Mouse (Mus musculus) frontal cortex, postnatal 14 days (tissue): Measurements from ENCODE around the gene Oas1d.
"Not testable (repeated sequence)": the region's sequence is repeated elsewhere in the genome, so short reads cannot be mapped to it uniquely, and the experiment has no call there.

Experiments used
- DNase-seq, 2 experiments: peaks; one replicate each; pipeline ENCODE4 v3.0.0; 2022; ENCODE audit warnings: low spot score in 2 of 2

Oas1d gene

DNA sequence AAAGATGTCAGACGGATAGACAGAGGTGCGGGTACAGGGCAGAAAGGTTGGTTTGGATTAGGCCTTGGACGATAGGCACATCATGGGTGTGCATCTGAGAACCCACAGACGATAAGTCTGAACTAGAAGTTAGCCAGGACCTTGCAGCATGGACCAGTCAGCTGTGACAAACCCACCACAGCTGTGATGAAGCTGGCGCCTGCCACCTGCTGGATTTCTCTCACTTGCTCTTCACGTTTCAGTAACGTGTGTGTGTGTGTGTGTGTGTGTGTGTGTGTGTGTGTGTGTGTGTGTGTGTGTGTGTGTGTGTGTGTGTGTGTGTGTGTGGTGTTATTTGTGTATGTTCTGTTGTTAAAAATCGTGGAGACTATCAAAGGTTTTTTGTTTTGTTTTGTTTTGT lies at the start of gene Oas1d:
Gene Oas1d (plus strand): TSS at position 333 of the 400 bp plus-strand sequence.
- DNase-seq, result not testable (repeated sequence)

DNA sequence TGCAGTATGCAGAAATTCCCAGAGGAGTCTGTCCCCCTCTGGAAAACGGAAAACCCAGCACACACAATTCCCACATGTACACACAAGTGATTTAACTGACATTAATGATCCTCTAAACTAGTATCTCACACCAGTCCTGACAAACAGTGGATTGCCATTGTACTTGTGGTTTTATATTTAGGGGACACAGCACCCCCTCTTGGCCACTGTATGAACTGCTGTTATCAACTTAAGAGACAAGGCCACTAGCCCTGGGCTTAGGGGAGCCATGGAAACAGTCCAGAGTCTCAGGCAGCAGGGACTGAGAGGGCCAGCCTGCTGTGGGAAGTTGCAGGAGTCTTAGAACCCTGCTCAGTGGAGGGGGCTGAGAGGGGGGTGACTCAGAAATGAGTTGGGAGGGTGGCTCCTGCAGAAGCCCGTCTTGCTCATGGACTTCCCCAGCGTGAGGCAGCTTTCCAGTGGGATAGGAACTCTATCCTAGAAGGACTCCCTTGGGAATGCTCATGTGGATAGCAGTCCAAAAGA lies 48.9 kb upstream of the Oas1d start:
- no peak for DNase-seq

DNA sequence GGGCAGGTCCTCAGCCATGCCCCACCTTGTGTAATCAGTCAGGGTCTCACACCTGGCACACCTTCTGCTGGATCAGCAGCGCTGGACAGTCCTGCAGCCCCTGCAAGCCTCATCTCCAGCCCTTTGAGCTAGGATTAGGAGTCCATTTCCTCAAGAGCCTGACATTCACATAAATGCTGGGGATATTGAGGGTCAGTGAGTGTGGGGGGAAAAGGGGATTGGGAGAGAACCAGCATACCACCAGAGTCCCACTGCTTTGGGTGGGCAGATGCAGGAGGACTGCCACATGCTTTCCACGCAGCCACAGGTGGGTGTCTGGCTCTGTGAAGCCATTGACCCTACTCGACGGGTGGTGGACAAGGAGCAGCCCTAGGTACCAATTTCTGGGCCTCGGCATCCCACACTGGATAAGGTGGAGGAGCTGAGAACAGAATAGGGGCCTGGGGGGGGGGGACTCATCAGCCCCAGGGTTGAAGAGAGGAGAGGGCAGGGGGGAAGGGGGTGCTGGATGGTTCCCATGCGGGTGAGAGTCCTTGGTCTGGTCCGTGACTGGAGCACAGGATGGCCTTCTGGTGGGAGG lies 44.8 kb upstream of the Oas1d start:
- DNase-seq, result no peak

DNA sequence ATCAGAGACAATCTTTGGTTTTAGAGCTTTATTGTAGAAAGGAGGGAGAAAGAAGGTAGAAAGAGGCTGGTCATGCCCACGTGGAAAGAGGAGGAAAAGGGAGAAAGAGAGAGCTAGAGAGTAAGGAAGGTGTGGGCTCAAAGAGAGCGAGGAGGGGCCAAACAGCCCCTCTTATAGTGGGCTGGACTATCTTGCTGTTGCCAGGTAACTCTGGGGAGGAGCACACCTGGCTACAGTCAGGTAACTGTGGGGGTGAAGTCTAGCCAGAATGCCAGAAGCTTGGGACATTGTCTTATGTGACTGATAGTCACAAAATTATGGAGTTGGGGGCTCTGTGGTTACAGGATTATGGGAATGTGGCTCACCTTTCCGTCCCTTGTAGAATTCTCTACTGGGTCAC lies 44.3 kb upstream of the Oas1d start:
- DNase-seq, result no peak

DNA sequence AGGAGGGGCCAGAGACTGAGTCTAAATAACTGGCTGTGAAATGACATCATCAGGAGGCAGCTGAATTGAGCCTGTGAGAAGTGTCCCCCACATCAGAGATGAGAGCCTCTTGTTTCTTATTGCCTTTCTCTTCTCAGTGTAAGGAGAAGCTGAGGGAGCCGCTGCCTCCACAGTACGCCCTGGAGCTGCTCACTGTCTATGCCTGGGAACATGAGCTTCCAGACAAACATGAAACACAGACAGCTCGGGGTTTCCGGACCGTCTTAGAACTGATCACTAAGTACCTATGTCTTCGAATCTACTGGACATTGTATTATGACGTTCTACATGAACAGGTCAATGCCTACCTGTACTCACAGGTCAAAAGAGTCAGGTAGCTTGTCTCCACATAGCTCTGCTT lies 43.6 kb upstream of the Oas1d start:
- DNase-seq, result no peak

DNA sequence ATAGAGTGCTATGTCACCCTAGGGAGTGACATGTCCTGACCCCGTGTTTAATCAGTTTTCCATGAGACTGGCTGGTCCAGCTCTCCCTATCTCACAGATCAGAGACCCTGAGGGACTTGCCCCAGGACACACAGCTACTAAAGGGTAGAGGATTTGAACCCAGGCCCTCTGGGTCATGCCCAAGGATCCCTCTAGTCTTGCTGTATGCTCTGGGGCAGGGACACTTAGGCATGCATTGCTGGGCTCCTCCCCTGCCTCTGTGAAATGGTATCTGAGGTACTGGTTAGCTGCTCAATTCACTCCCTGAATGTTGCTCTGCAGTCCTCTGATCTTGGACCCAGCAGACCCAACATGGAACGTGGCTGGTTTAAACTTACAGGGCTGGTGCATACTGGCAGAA lies 42.9 kb upstream of the Oas1d start:
- DNase-seq, result no peak

DNA sequence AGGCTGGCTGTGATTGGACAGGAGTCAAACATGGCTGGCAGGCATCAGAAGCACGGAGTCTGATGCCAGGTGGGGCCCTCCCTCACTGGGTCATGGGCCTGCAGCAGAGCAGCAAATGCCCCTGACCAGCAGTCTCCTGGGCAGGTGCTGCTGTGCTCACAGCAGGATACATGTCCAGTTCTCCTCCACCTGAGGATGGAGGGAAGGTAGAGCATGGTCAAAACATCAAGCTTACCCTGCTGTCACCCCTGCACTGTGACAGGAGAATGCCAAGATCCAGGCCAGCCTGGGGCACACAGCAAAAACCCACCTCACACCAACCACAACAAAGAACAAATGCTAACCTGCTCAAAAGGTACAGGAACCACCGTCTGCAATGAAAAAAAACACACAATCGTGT lies 37.5 kb upstream of the Oas1d start:
- DNase-seq, result not testable (repeated sequence)

DNA sequence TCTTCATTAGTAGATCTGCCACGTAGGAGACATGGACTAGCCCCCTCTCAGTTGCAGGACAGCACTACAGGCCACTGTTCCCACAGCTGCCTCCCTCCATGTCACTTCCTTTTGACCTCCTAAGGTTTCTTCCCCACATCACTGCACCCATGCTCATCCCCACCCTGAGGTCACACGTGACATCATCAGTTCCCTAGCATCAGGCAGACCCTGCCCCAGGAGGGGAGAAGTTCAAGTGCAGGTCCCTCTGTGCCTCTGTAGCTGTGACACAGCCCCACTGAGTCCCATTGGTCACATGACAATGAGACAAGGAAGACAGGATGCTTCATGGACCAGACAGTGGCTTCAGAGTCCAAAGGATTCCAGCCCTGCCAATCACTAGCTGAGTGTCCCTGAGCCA lies 36.9 kb upstream of the Oas1d start:
- DNase-seq, result not testable (repeated sequence)

DNA sequence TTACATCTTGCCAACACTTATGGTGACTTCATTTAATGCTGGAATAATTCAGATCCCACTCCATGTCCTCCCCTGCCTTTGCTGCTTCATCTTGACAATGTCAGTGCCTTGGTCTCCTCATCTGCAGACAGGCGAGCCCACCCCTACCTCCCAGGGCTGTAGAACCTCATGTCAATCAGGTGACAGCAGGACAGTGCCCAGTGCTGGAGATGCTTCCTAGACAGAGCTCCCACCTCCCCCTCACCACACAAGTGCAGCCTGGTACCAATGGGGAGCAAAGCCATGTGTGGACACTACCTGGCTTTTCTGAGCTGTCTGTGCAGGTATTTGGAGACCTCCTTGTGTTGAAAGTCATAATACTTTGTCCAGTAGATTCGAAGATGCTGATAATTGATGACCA lies 35.5 kb upstream of the Oas1d start:
- DNase-seq, result not testable (repeated sequence)

DNA sequence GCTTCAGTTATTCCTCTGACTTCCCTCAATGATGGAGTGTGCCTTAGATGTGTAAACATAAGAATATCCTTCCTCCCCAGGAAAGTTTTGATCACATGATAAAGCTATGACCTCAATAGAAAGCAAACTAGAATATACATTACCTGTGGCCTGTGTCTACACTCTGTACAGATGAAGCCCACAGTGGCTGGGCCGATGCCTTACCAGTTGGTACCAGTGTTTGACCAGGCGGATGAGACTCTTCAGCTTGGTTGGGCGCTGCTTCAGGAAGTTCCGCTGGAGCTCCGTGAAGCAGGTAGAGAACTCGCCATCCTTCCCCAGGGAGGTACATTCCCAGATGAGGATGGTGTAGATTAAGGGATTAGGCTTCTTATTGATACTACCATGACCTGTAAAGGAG lies 32.7 kb upstream of the Oas1d start:
- not testable (repeated sequence) for DNase-seq

DNA sequence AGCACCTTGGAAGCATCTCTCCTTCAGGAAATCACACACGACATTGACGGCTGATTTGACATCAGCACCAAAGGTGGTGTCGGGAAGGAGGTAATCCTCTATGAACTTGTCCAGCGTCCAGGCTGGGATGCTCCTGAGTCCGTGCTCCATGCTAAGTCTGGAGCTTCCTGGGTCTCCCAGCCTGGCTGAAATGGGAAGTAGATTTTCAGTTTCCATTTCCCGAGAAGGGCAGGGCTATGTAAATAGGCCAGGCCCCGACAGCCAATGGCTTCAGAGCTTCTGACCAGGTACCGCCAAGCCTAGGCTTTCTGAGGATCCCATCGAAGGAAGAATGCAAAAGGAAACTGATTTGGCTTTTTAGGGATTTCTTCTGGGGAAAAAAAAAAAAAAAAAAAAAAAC lies 26.9 kb upstream of the Oas1d start, which contains the start of gene Oas1g:
Gene Oas1g (minus strand): TSS at position 201 of the 400 bp plus-strand sequence.
- DNase-seq, result not testable (repeated sequence)

DNA sequence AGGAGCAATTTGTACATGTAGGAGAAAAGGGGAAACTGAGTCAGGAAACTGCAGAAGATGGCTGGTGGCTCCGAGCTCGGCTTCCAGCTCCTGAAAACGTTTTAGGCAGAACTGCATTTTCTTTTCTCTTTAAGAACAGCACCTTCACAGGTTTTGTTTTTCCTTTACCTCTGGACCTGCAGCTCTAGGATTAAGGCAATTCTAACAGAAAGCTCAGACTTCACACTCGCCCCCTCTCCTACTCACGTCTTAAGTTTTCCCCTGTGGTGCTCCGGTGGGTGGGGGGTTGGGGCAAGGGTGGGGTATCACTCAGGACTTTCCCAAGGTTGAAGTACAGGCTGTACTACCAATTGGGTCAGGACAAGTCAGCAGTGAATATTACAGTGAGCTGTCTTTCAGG lies 26.5 kb upstream of the Oas1d start:
- DNase-seq, result no peak

DNA sequence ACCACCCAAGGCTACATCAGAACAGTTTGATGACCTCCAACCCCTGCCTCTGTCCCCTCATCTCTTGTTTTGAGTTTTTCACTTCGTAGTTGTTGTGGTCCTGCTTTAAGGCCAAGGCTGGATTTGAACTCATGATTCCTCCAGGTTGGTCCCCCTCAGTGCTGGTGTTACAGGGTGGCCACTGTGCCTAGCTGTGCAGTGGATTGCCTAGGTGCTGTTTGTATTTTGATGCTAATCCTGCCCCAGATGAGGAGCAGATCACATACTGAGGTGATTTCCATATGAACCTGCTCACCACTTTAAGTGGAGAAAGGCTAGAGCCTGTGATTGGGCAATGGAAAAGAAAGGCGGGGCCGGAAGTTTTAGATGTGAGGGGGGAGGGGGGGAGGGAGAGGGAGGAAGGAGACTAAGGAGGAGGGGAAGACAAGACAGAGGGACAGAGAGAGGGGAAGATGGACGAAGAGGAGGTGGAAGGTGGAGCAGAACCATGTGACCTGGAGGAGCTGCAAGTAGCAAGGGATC lies 26.0 kb upstream of the Oas1d start:
- DNase-seq, result not testable (repeated sequence)

DNA sequence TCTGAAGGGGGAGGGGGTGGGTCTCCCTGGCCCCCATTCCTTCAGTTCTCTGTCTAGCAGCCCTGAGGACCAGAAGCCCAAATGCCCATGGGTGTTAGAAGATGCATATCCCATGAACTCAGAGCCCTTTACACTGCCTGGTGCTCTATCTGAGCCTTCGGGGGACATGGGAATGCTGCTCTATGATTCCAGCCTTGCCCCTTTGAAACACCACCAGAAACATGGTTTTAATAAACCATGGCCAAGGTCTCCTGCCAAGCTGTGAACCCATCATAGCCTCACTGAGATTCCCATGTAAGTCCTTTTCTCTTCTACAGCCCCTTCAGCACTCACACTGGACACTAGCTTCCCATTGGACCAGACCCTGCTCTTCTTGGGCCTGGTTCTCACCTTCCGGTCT lies 24.3 kb upstream of the Oas1d start:
- DNase-seq, result no peak

DNA sequence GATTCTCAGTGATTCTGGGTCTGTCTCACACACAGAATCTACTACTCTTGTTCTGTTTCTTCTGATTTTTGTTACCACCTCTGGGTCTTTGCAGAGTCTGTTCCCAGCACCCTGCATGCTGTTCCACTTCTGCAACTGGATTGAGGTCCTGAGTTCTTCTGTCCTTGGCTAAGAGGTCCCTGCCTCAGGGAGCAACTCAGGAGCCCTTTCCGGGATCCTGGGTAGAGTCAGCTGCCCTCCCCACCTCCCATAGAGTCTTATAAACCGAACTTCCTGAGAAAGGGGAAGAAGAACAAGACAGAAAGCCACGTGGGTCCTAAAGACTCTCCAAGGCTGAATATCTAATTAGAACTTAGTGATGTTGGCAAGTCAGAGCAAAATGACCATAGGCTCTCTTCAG lies 23.3 kb upstream of the Oas1d start:
- DNase-seq, result no peak

DNA sequence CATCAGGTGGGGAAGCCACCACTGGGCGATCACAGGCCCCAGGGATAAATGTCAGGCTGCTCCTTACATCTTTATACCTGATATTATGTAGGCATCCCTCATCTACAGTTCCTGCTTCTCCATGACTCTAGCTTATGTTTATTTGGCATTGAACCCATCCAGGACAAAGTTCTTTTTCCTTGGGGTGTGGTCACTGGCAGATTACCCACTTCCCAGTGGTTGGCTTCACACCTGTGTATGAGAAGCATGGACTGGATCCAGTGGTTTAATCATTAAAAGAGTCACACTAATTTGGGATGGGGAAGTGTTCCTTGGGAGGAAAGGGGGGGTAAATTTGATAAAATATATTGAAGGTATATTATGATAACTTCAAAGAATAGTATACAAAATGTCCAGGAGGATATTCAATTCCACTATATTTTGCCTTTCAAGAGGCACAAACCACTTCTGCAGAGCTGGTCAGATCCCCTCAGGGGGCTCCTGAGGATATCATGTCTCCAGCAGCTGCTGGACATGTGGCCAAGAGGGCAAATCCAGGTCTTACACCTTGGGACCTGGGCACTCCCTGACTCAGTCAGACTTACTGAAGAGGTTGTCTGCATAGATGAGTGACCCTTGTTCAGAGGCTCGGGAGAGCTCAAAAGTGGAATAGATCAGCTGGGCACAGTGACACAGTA lies 22.6 kb upstream of the Oas1d start:
- not testable (repeated sequence) for DNase-seq

DNA sequence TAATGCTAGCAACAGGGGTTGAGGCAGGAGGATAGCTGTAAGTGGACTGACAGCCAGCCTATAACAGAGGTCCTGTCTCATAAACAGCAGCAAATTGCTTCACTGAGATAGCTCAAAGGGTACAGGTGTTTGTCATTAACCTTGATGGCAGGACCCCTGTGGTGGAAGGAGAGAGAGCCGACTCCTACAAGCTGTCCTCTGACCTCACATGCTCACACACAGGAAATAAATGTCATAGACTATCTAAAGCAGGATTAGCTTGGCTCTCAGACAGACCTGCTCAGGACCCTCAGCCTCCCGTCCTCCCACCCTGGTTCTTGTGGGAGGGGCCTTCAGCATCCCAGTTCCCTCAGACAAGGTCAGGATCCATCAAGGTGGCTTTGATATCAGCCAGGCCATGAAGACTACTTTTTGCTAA lies 22.1 kb upstream of the Oas1d start:
- DNase-seq, result no peak

DNA sequence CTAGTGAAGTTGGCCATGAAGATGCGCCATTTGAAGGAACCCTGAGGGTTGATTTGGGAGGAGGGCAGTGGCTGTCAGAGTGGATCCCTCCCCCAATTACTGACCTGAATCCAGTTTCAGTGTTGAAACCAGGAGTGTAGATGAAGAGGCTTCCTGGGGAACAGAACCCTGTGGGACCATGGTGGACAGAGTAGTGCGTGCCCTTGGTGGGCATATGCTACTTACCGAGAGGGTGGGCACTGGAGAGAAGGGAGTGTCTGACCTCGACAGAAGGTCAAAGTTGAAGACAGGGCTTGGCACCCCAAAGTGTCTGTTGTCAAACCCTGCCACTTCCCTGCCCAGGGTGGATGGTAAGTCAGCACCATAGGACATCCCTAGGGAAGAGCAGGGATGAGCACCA lies 20.5 kb upstream of the Oas1d start:
- DNase-seq, result not testable (repeated sequence)

DNA sequence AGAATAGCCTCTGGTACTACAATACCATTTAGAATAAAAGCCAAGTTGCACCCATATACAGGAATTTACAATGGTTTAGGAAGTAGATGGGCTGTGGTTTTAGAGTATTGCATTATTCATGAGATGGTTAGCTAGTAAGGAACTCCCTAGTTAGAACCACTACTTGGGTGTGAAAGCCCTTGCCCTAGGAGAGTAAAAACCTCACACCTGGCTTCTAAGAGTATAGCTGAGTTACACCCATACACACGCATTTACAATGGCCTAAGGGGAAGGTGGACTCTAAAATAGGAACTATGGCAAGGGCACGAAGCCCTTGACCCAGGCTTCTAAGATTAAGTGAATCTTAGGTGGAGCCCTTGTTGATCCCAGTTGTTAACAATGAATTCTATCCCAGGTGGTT lies 19.6 kb upstream of the Oas1d start:
- DNase-seq, result not testable (repeated sequence)

DNA sequence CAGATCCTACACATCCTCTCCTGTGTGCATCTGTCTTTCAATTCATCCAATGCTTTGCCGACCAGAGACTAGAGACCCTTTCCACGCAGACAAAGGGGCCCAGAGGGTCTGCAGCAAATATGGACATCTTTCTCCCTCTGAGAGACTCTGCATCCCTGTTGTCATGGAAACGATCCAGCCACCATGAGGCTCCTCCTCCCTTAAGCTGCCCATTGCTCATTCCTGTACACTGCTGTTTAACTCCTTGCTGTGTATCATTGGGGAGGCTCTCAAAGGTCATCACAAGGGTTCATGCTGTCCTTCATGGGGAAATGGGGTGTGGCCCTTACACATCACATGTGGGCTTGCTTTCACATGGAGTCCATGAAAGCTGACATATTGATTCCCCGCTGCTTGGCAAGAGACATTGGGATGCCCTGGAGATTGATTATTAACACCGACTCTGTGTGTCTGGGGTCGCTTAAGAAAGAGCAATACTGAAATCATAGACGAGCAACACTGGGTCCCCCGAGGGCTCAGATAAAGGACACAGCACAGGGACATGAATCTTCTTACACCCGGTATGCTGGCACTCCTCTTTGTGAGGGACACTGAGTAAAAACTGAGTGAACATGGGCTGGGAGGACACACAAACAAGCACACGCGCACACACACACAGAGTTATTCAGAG lies 19.0 kb upstream of the Oas1d start:
- no peak for DNase-seq

DNA sequence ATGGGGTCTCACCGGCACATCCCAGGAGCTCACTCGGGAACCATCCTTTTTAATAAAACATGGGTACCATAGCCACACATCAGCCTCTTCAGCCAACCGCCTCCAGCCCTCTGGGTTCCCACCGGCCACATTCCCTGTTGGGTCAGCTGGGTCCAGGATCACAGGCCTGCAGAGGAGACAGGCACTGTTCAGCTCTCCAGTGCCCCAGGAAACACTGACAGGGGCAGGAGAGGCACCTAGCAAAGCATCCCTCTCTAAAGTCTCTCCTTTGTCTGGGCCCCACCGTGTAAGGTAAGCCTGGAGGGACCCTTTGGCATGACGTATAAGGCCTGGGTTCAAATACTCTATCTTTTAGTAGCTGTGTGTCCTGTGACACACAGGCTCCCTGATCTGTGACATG lies 16.0 kb upstream of the Oas1d start:
- no peak for DNase-seq

DNA sequence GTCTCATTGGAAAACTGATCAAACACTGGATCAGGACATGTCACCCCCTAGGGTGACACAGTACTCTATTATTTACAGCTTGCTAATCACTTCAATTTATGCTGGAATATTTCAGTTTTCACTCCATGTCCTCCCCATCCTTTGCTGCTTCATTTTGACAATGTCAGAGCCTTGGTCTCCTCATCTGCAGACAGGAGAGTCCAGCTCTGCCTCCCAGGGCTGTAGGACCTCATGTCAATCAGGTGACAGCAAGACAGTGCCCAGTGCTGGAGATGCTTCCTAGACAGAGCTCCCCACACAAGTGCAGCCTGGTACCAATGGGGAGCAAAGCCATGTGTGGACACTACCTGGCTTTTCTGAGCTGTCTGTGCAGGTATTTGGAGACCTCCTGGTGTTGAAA lies 15.6 kb upstream of the Oas1d start:
- no peak for DNase-seq

DNA sequence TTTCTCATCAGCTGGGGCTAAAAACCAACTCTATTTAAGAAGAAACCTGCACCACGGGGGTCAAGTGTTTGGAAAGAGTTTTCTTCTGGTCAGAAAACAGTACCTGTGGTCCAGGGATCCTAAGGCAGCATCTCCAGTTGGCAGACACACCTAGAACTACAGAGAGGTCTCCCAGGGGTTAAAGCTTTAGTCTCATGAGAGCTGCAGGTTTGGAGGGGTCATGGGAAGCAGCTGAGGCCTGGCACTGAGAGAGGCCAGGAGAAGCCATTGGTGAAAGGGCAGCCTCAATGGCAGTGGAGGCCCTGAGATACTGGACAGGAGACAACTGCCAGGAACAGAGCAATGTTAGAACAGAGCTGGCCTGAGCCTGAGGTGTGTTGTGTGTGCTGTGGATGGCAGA lies 13.7 kb upstream of the Oas1d start:
- no peak for DNase-seq
